Mouse (Mus musculus) forebrain, postnatal 0 days (tissue): ENCODE measurements around the gene Armc12. TPM values are rescaled to one million over a fixed set of nuclear protein-coding genes. Genes with fewer than 3 reads are reported as not detected.

Experiments used
- ATAC-seq: fragments of 200-750 bp; cut with Nextera tagmentation; 2 replicates; pipeline ENCODE4 v1.8.0; 2017; ENCODE audit warnings: mild to moderate bottlenecking, moderate library complexity
- DNase-seq: peaks from one replicate; pipeline ENCODE4 v3.0.0-alpha.2; 2015
- H3K27ac ChIP-seq: fragments of 300-500 bp; sonication (generic); 2 replicates; pipeline ENCODE4 v1.5.1; 2014; ENCODE audit warnings: low read depth, mild to moderate bottlenecking, antibody characterized with exemption, low read length, moderate library complexity, mixed read lengths
- H3K27me3 ChIP-seq: fragments of 300-500 bp; sonication (generic); 2 replicates; pipeline ENCODE4 v1.6.1; 2014; ENCODE audit warnings: mild to moderate bottlenecking, low read length, mixed read lengths; ENCODE audit not compliant: insufficient read depth
- H3K36me3 ChIP-seq: fragments of 300-500 bp; sonication (generic); 2 replicates; pipeline ENCODE4 v1.6.1; 2014; ENCODE audit warnings: mild to moderate bottlenecking, moderate library complexity; ENCODE audit not compliant: insufficient read depth
- H3K4me1 ChIP-seq: fragments of 300-500 bp; sonication (generic); 2 replicates; pipeline ENCODE4 v1.6.1; 2014; ENCODE audit warnings: antibody characterized with exemption; ENCODE audit not compliant: insufficient read depth
- H3K4me2 ChIP-seq: fragments of 300-500 bp; sonication (generic); 2 replicates; pipeline ENCODE4 v1.6.1; 2014; ENCODE audit warnings: low read depth, mild to moderate bottlenecking, moderate library complexity
- H3K4me3 ChIP-seq: fragments of 300-500 bp; sonication (generic); 2 replicates; pipeline ENCODE4 v1.5.1; 2014; ENCODE audit warnings: low read depth, low read length, mixed read lengths
- H3K9ac ChIP-seq: fragments of 300-500 bp; sonication (generic); 2 replicates; pipeline ENCODE4 v1.6.1; 2014; ENCODE audit warnings: mild to moderate bottlenecking
- H3K9me3 ChIP-seq: fragments of 300-500 bp; sonication (generic); 2 replicates; pipeline ENCODE4 v1.6.1; 2016; ENCODE audit warnings: low read length
- CTCF ChIP-seq: sonication (generic); IDR thresholded peaks from 2 replicates; pipeline ENCODE4 v1.5.1; 2016; ENCODE audit warnings: antibody characterized with exemption, control low read depth, low read depth
- WGBS: fragments of 180-500 bp; shearing (Covaris S2); extraction: QIAGEN DNeasy Blood & Tissue Kit; methylation state at CpG from one replicate; pipeline ENCODE4 v1.1.7; 2014; 5-methylcytosine and 5-hydroxymethylcytosine counted together
- polyA plus RNA-seq: library from polyadenylated mRNA; unstranded; fragments of >200 nt; fragmentation: Nextera tagmentation; extraction: Ambion mirVana; gene quantifications from 2 replicates; pipeline ENCODE4 v1.2.1, GENCODE M21; 2015
- total RNA-seq: library from RNA; depleted of rRNA; stranded (reverse); fragments of >200 nt; gene quantifications from 2 replicates; pipeline ENCODE4 v1.2.3, GENCODE M21; 2014

The Armc12 gene
- total and polyA plus RNA-seq, 2 experiments from 2014 or later = not detected

DNA sequence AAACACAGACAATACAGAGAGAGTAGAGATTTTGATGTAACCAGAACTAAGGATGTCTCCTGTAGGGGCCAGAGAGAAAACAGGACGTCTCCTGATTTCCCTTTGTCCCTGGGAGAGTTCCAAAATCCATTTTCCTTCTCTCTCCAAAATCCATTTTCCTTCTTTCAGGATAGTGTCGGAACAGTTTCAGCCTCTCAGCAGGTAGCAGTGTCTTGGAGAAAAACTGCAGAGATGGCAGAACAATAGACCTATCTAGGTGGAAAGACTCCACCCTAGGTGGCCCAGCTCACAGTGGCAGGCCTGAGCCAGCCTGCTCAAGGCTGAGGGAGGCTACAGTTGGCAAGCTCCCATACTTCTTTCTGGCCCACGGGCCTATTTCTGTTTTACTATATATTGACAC lies 36.9 kb downstream of the Armc12 start:
- no peaks in the 10 kb centered on the region for H3K9me3 ChIP-seq
- no peak for DNase-seq
- TF ChIP-seq CTCF = no peak
- no peak overlapping the region for H3K4me2 ChIP-seq
- no peaks in the 10 kb centered on the region for H3K27me3 ChIP-seq
- no peak overlapping the region for H3K27ac ChIP-seq
- no peak for ATAC-seq
- H3K9ac ChIP-seq = no peak overlapping the region
- no peak overlapping the region for H3K4me3 ChIP-seq
- 16% methylated on average over 3 of the region's 3 CpGs for WGBS
- no peaks in the 10 kb centered on the region for H3K4me1 ChIP-seq
- H3K36me3 ChIP-seq = no peaks in the 10 kb centered on the region

DNA sequence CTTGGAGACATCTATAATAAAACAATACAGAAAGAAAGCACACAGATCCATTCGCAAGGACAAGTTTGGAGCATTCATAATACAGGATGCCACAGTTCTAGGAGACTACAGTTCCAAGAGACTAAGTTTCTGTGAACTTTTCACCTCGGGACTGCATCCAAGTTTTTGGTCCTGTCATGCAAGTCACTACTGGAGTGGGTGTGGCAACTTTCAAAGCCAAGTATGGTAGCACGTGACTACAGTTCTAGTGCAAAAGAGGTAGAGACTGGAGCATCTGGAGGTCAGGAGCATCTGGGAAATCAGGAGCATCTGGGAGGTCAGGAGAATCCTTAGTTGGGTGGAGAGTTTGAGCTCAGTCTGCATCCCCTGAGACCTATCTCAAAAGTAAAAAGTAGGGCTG lies 41.3 kb downstream of the Armc12 start:
- DNase-seq (no peak), ATAC-seq (no peak)
- H3K27ac ChIP-seq = no peak overlapping the region
- H3K4me3 ChIP-seq = no peak overlapping the region
- no peak for TF ChIP-seq CTCF
- H3K9ac ChIP-seq = no peak overlapping the region
- 82% methylated on average over 3 of the region's 3 CpGs for WGBS
- H3K36me3 ChIP-seq = no peaks in the 10 kb centered on the region
- no peaks in the 10 kb centered on the region for H3K4me1 ChIP-seq
- H3K9me3 ChIP-seq = no peaks in the 10 kb centered on the region
- H3K4me2 ChIP-seq = no peak overlapping the region
- no peaks in the 10 kb centered on the region for H3K27me3 ChIP-seq

- Histone ChIP-seq H3K4me2 (no peak overlapping the region), H3K4me1 (no peaks in the 10 kb centered on the region), H3K4me3 (no peak overlapping the region), H3K36me3 (no peaks in the 10 kb centered on the region), H3K27me3 (no peaks in the 10 kb centered on the region), H3K9me3 (no peaks in the 10 kb centered on the region), H3K27ac (no peak overlapping the region), H3K9ac (no peak overlapping the region)
- no peak for TF ChIP-seq CTCF
- WGBS = 81% methylated on average over 7 of the region's 7 CpGs
- DNase-seq (no peak), ATAC-seq (no peak)
Observed at GRCm38 (mm10) chr17:28572521-28572920, 41.9 kb downstream of the Armc12 start.

DNA sequence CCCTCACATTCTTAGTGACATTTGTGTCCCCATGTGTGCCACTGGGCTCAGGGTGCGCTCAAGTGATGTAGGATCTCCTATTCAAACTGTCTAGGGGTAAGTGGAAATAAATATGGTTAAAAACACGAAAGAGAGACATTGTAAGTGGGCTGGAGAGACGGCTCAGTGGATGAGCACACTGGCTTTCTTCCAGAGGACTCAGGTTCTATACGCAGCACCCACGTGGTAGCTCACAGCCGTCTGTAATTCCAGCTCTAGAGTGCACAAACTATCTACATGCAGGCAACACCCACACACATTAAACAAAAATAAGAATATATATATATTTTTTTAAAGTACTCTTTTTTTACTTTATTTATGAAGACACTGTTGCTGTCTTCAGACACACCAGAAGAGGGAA lies 42.3 kb downstream of the Armc12 start:
- no peak overlapping the region for H3K4me2 ChIP-seq
- no peak overlapping the region for H3K9ac ChIP-seq
- H3K27ac ChIP-seq = no peak overlapping the region
- H3K9me3 ChIP-seq = no peaks in the 10 kb centered on the region
- no peak for TF ChIP-seq CTCF
- H3K36me3 ChIP-seq = no peaks in the 10 kb centered on the region
- no peak for ATAC-seq
- no peak for DNase-seq
- no peaks in the 10 kb centered on the region for H3K27me3 ChIP-seq
- WGBS = 79% methylated on average over 6 of the region's 6 CpGs
- no peaks in the 10 kb centered on the region for H3K4me1 ChIP-seq
- no peak overlapping the region for H3K4me3 ChIP-seq

GRCm38 (mm10) chr17:28575244-28576125 lies 44.9 kb downstream of the Armc12 start, which contains the start of gene Lhfpl5:
Gene Lhfpl5 (plus strand): TSS chr17:28575641.
- Histone ChIP-seq H3K9me3 (no peaks in the 10 kb centered on the region), H3K27me3 (no peaks in the 10 kb centered on the region), H3K4me1 (no peaks in the 10 kb centered on the region), H3K27ac (no peak within 1 kb of the TSS), H3K9ac (peak within 1 kb of the TSS; percentile 52), H3K4me2 (peak within 1 kb of the TSS; percentile 75), H3K36me3 (no peaks in the 10 kb centered on the region), H3K4me3 (peak within 1 kb of the TSS; percentile 40)
- ATAC-seq (peak; percentile 89), DNase-seq (peak; percentile 62)
- no peak for TF ChIP-seq CTCF
- 17% methylated on average over 49 of the region's 50 CpGs for WGBS

DNA sequence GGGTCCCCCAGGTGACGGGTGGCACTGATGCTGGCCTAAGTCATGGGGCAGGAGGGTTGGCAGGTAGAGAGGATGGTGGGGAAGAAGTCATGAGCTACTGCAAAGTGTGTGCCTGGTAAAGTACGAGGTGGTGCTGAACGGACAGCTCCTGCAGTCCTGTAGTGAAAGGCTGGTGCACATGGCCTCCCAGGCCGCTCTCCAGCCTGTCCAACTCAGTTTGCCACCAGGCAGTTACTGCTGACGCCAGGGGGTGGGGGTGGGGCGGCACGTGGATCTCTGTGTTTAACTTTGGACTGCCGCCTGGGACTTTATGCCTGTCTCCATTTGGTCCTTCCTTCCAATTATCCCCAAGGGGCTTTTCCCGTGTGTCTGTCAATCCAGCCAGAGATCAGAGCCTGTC lies 49.8 kb downstream of the Armc12 start:
- 4% methylated on average over 9 of the region's 9 CpGs for WGBS
- Histone ChIP-seq H3K4me2 (no peak overlapping the region), H3K9me3 (no peaks in the 10 kb centered on the region), H3K36me3 (no peaks in the 10 kb centered on the region; the same call in 1 of the 2 replicates), H3K4me3 (no peak overlapping the region), H3K4me1 (no peaks in the 10 kb centered on the region), H3K9ac (no peak overlapping the region), H3K27ac (no peak overlapping the region), H3K27me3 (no peaks in the 10 kb centered on the region)
- ATAC-seq (no peak), DNase-seq (no peak)
- no peak for TF ChIP-seq CTCF

GRCm38 (mm10) chr17:28581056-28581455 lies 50.5 kb downstream of the Armc12 start:
- H3K27me3 ChIP-seq = no peaks in the 10 kb centered on the region
- ATAC-seq (no peak), DNase-seq (no peak)
- no peaks in the 10 kb centered on the region for H3K4me1 ChIP-seq
- H3K9ac ChIP-seq = no peak overlapping the region
- H3K36me3 ChIP-seq = no peaks in the 10 kb centered on the region; the same call in 1 of the 2 replicates
- H3K4me2 ChIP-seq = no peak overlapping the region
- H3K9me3 ChIP-seq = no peaks in the 10 kb centered on the region
- TF ChIP-seq CTCF = peak; percentile 28; the same call in 1 of the 2 replicates
- no peak overlapping the region for H3K4me3 ChIP-seq
- no peak overlapping the region for H3K27ac ChIP-seq
- WGBS = 61% methylated on average over 2 of the region's 2 CpGs
